Mouse (Mus musculus) intestine, embryonic 14.5 days (tissue): ENCODE measurements around the gene Rmi1. TPM values are rescaled to one million over a fixed set of nuclear protein-coding genes. Genes with fewer than 3 reads are reported as not detected.
"Not testable (repeated sequence)": the region's sequence is repeated elsewhere in the genome, so short reads cannot be mapped to it uniquely, and the experiment has no call there.

Experiments
- ATAC-seq: fragments of 200-750 bp; cut with Nextera tagmentation; replicated peaks from 2 replicates; pipeline ENCODE4 v1.8.0; 2017; ENCODE audit warnings: low read depth, moderate number of reproducible peaks, moderate TSS enrichment, moderate library complexity; ENCODE audit not compliant: low FRiP score, low TSS enrichment
- DNase-seq: peaks from one replicate; pipeline ENCODE4 v3.0.0-alpha.2; 2018; ENCODE audit warnings: low spot score
- H3K27ac ChIP-seq: fragments of 300-500 bp; sonication (generic); 2 replicates; pipeline ENCODE4 v1.5.1; 2014; ENCODE audit warnings: low read depth, mild to moderate bottlenecking, control low read depth
- H3K27me3 ChIP-seq: fragments of 300-500 bp; sonication (generic); replicated peaks from 2 replicates; pipeline ENCODE4 v1.6.1; 2014; ENCODE audit warnings: low read length, control low read depth; ENCODE audit not compliant: control insufficient read depth, insufficient read depth
- H3K36me3 ChIP-seq: fragments of 300-500 bp; sonication (generic); 2 replicates; pipeline ENCODE4 v1.6.1; 2014; ENCODE audit warnings: low read length, control low read depth; ENCODE audit not compliant: control insufficient read depth, insufficient read depth
- H3K4me1 ChIP-seq: fragments of 300-500 bp; sonication (generic); replicated peaks from 2 replicates; pipeline ENCODE4 v1.6.1; 2014; ENCODE audit warnings: low read length, control low read depth, mixed read lengths; ENCODE audit not compliant: control insufficient read depth, insufficient read depth
- H3K4me2 ChIP-seq: fragments of 300-500 bp; sonication (generic); 2 replicates; pipeline ENCODE4 v1.6.1; 2014; ENCODE audit warnings: low read length
- H3K4me3 ChIP-seq: fragments of 300-500 bp; sonication (generic); 2 replicates; pipeline ENCODE4 v1.5.1; 2014; ENCODE audit warnings: low read depth, low read length, control low read depth, mixed read lengths
- H3K9ac ChIP-seq: fragments of 300-500 bp; sonication (generic); 2 replicates; pipeline ENCODE4 v1.6.1; 2014; ENCODE audit warnings: mild to moderate bottlenecking, low read length
- H3K9me3 ChIP-seq: fragments of 300-500 bp; sonication (generic); 2 replicates; pipeline ENCODE4 v1.6.1; 2016; ENCODE audit warnings: low read length, control low read depth; ENCODE audit not compliant: control insufficient read depth
- WGBS: fragments of 180-500 bp; shearing (Covaris S2); extraction: QIAGEN DNeasy Blood & Tissue Kit; methylation state at CpG from one replicate; pipeline ENCODE4 v1.1.7; 2014; 5-methylcytosine and 5-hydroxymethylcytosine counted together
- polyA plus RNA-seq: library from polyadenylated mRNA; unstranded; fragments of >200 nt; fragmentation: Nextera tagmentation; extraction: Ambion mirVana; gene quantifications from 2 replicates; pipeline ENCODE4 v1.2.1, GENCODE M21; 2014

Gene Rmi1
- polyA plus RNA-seq, 1 experiment from 2014 or later = 21.2 TPM

DNA sequence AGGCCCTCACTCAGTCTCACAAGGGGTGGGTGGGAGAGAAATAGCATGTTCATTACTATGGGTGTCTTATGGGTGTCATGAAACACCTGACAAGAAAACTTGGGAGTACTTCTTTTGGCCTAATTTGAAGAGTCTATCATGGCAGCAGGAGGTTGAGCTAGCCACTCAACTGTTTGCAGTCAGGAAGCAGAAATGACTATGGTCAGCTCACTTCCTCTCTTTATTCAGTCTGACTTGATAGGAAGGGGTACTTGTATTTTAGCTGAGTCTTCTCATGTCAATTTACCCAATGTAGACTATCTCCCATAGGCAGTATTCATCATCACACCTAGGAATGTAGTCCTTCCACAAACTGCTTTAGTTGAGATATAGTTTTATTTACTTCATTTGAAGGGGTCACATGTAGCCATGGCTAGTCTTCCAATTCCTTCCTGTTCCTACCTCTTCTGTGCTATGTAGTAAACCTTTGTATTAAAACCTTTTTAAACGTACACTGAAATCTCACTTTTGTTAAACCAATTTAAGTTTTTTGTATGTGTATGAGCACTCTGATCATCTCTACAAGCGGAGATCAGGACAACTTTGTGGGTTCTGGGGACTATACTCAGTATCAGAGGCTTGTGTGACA lies 12.6 kb upstream of the Rmi1 start:
- 76% methylated on average over 2 of the region's 2 CpGs for WGBS

DNA sequence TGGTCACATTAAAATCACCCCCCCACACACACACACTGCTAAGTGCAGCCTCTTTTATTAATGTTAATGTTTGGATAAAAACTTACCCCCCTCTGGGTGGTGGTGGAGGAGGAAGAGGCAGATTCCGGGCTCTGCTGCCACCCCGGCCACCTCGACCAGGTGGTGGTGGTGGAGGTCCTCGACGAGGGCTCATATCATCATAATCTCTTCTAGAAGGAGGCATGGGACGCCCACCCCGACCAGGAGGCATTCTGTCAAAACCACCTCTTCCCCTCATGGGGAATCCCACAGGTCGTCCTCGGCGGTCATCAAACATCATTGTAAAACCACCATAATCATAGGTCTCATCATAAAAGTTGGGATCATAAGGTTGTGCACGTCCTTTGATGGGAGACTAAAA lies 7.7 kb upstream of the Rmi1 start:
- not testable (repeated sequence) for H3K4me3 ChIP-seq, H3K4me1 ChIP-seq, H3K9me3 ChIP-seq, H3K27me3 ChIP-seq, ATAC-seq, H3K9ac ChIP-seq, H3K27ac ChIP-seq, DNase-seq, H3K4me2 ChIP-seq
- 85% methylated on average over 11 of the region's 11 CpGs for WGBS
- H3K36me3 ChIP-seq = peaks cover 93% of the 10 kb centered on the region

More for the DNA sequence above, 12.6 kb upstream of the Rmi1 start:
- H3K4me2 ChIP-seq = no peak overlapping the region
- H3K27me3 ChIP-seq = no peaks in the 10 kb centered on the region
- no peak overlapping the region for H3K9ac ChIP-seq
- H3K4me3 ChIP-seq = no peak overlapping the region
- ATAC-seq = 0 out of 2 replicates have a peak, but pooled peaks have one; percentile 7
- H3K36me3 ChIP-seq = peaks cover 46% of the 10 kb centered on the region
- no peak overlapping the region for H3K27ac ChIP-seq
- H3K4me1 ChIP-seq = no peaks in the 10 kb centered on the region
- no peak for DNase-seq
- no peaks in the 10 kb centered on the region for H3K9me3 ChIP-seq

DNA sequence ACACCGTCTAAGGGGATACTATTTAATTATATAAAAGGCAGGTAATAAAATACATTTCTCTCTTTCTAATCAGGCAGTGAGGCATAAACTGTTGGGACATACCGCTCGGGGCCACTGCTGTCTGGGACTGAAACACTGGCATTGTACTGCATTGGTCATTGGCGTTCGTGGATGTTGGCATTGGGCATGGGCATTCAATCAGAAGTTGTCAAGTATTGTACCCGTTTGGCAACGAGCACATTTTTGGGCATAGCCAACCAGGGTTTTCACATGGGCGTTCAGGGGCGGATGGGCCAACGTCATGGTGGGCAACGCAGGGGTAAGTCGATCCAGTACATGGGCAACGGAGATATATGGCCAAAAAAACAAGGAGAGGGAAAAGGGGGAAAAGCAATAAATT lies 4.4 kb upstream of the Rmi1 start:
- Histone ChIP-seq H3K27me3 (no peaks in the 10 kb centered on the region), H3K4me2 (no peak overlapping the region), H3K9ac (no peak overlapping the region), H3K27ac (no peak overlapping the region), H3K36me3 (peaks cover 70% of the 10 kb centered on the region), H3K4me3 (no peak overlapping the region), H3K4me1 (0 out of 2 replicates have a peak, but pooled peaks cover 4% of the 10 kb centered on the region), H3K9me3 (no peaks in the 10 kb centered on the region)
- ATAC-seq = no peak
- WGBS = 91% methylated on average over 13 of the region's 13 CpGs
- no peak for DNase-seq

DNA sequence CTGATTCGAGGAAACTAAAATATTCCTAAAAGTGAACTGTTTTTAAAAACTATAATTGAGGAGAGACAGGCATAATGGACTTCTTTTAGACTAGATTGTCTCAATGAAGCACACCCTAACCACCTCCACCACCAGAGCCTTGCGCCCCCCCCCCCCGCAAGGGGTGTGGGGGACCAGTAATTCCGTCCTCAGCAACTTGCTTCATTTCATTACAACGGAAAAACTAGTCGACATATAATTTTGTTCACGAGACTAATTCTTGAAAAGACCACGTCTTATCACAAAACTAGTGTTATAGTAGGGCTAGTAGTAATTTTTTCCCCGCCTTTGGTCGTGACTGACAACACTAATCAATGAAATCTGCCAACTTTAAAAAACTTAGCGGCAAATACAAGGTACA lies 1.5 kb upstream of the Rmi1 start:
- WGBS = 0% methylated on average over 11 of the region's 11 CpGs
- H3K27ac ChIP-seq = 0 out of 2 replicates have a peak overlapping the region, but pooled peaks have one; percentile 99

DNA sequence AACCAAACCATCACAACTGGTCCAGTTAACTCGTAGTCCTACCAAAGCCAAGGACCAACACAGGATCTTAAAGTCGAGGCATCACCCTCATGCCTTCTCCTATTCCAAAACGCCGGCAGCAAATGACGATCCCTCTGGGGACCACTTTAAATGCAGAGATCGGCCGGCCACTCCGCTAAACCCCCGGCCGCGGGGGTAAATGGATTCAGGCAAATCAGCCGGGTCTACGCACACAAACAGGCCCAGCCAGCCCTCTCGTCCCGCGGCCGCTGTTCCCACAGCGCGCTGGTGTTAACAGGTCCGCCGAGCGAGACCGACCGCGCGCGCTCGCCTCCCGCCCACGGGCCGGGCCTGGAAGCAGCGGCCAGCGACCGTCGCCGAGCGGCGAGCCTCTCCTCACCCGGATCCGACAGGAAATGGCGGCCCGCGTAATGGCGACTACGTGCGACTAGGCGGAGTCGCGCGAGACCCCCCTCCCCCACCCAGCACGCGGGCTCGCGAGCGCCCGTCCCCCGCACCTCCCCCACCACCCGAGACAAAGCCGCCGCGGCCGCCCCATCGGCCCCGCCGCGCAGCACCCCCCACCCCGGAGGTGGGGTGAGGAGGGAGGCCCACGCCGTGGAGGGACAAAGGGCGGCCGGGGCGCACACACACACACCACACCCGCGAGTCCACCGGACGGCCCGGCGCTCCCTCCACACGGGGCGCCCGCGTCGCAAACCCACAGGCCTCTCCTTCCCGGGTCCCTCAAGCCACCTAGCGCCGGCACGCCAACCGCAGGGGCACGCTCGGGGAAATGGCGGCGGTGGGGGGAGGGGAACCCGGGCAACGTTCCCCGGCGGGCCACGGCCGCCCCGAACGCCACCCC lies 679 bp upstream of the Rmi1 start:
- H3K4me2 ChIP-seq = peak overlapping the region; percentile 94
- H3K9ac ChIP-seq = peak overlapping the region; percentile 100
- H3K36me3 ChIP-seq = peaks cover 33% of the 10 kb centered on the region
- H3K9me3 ChIP-seq = no peaks in the 10 kb centered on the region
- H3K27ac ChIP-seq = peak overlapping the region; percentile 99
- H3K4me3 ChIP-seq = peak overlapping the region; percentile 100
- H3K4me1 ChIP-seq = 0 out of 2 replicates have a peak, but pooled peaks cover 9% of the 10 kb centered on the region
- H3K27me3 ChIP-seq = no peaks in the 10 kb centered on the region
- ATAC-seq (peak; percentile 28), DNase-seq (peak; percentile 85)
- WGBS = under 1% methylated on average over 81 of the region's 100 CpGs

More for the DNA sequence above, 1.5 kb upstream of the Rmi1 start:
- H3K27me3 ChIP-seq = no peaks in the 10 kb centered on the region
- H3K4me3 ChIP-seq = peak overlapping the region; percentile 100
- ATAC-seq (no peak), DNase-seq (no peak)
- peak overlapping the region; percentile 94 for H3K4me2 ChIP-seq
- peak overlapping the region; percentile 100 for H3K9ac ChIP-seq
- 0 out of 2 replicates have a peak, but pooled peaks cover 9% of the 10 kb centered on the region for H3K4me1 ChIP-seq
- no peaks in the 10 kb centered on the region for H3K9me3 ChIP-seq
- peaks cover 41% of the 10 kb centered on the region for H3K36me3 ChIP-seq

DNA sequence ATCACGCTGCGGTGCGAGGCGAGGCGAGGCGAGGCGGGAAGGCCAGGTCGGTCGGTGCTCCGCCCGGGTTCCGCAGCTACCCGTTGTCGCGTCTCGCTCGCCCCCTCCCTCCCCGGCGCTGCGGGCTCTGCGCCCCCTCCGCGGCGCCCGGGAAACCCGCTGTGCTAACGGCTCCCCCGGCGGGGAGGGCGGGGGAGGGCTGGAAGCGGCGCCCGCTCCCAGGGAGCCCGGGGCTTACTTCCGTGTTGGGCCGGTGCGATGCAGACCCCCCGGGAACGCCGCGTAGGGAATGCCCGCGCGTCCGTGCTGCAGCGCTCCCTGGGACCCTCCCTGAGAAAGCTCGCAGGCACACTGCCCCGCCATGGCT lies 679 bp downstream of the Rmi1 start:
- H3K9ac ChIP-seq = peak overlapping the region; percentile 100
- peak overlapping the region; percentile 99 for H3K27ac ChIP-seq
- H3K4me2 ChIP-seq = peak overlapping the region; percentile 49
- H3K36me3 ChIP-seq = peaks cover 25% of the 10 kb centered on the region
- H3K27me3 ChIP-seq = no peaks in the 10 kb centered on the region
- peak; percentile 80 for ATAC-seq
- H3K9me3 ChIP-seq = no peaks in the 10 kb centered on the region
- WGBS = under 1% methylated on average over 47 of the region's 48 CpGs
- H3K4me3 ChIP-seq = peak overlapping the region; percentile 100
- no peak for DNase-seq
- 0 out of 2 replicates have a peak, but pooled peaks cover 9% of the 10 kb centered on the region for H3K4me1 ChIP-seq

DNA sequence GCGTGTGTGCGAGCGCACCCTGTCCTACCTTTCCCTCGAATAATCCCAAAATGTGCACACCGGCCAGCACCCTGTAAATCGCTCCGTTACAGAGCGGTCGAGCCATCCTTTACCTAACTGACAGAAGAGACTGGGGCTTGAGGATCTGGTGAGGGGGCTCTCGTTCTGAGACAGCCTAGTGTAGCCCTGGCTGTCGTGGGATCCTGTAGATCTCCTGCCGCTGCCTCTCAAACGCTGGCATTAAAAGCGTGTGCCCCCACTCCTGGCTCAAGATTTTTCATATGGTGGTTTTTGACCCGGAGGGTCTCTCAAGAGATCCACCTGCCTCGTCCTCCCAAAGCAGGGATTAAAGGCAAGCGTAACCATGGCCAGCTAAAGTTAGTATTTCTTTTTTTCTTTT lies 1.2 kb downstream of the Rmi1 start, which contains the start of gene Hnrnpk:
TSS of gene Hnrnpk (minus strand) at position 101 of the 400 bp plus-strand sequence.
- H3K9ac ChIP-seq = peak within 1 kb of the TSS; percentile 100
- ATAC-seq = not testable (repeated sequence)
- peaks cover 20% of the 10 kb centered on the region for H3K36me3 ChIP-seq

DNA sequence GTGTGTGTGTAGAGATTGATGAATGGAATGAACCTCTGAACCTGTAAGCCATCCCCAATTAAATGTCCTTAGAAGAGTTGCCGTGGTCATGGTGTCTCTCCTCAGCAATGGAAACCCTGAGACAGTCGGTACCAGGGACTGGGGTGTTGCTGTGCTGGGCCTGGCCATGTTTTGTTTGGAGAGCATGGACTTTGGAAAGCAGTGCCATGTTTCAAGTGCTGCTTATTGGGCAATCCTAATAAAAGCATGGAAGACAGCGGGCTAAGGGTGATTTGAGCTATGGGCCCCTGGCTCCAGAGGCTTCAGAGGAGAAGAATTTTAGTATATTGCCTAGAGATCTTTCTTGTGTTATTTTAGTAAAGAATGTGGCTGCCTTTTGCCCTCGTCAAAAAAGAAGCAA lies 9.0 kb downstream of the Rmi1 start:
- H3K9ac ChIP-seq = no peak overlapping the region
- DNase-seq = no peak
- no peak for ATAC-seq
- peaks cover 5% of the 10 kb centered on the region; the same call in 1 of the 2 replicates for H3K9me3 ChIP-seq
- no peaks in the 10 kb centered on the region for H3K27me3 ChIP-seq
- no peak overlapping the region for H3K27ac ChIP-seq
- H3K4me3 ChIP-seq = no peak overlapping the region
- peaks cover 16% of the 10 kb centered on the region; the same call in 1 of the 2 replicates for H3K36me3 ChIP-seq
- H3K4me2 ChIP-seq = no peak overlapping the region
- 0 out of 2 replicates have a peak, but pooled peaks cover 4% of the 10 kb centered on the region for H3K4me1 ChIP-seq
- WGBS = 91% methylated on average over 4 of the region's 4 CpGs

More for the DNA sequence above, 1.2 kb downstream of the Rmi1 start, which contains the start of gene Hnrnpk:
- Histone ChIP-seq H3K4me2 (peak within 1 kb of the TSS; percentile 49), H3K27ac (peak within 1 kb of the TSS; percentile 99), H3K4me3 (peak within 1 kb of the TSS; percentile 100)
- not testable (repeated sequence) for H3K27me3 ChIP-seq, H3K9me3 ChIP-seq, H3K4me1 ChIP-seq, DNase-seq
- 6% methylated on average over 17 of the region's 17 CpGs for WGBS
